Mouse (Mus musculus) hindbrain, embryonic 13.5 days (tissue): ENCODE data around the gene Akap6. TPM values are rescaled to one million over a fixed set of nuclear protein-coding genes. Genes with fewer than 3 reads are reported as not detected.

Experiments
- ATAC-seq: fragments of 200-750 bp; cut with Nextera tagmentation; 2 replicates; pipeline ENCODE4 v1.8.0; 2017; ENCODE audit warnings: moderate TSS enrichment; ENCODE audit not compliant: low FRiP score
- H3K27ac ChIP-seq: fragments of 300-500 bp; sonication (generic); 2 replicates; pipeline ENCODE4 v1.5.1; 2015; ENCODE audit warnings: inconsistent platforms, mild to moderate bottlenecking, moderate library complexity
- H3K27me3 ChIP-seq: fragments of 300-500 bp; sonication (generic); 2 replicates; pipeline ENCODE4 v1.6.1; 2015; ENCODE audit warnings: mild to moderate bottlenecking, inconsistent platforms
- H3K36me3 ChIP-seq: fragments of 300-500 bp; sonication (generic); 2 replicates; pipeline ENCODE4 v1.6.1; 2015; ENCODE audit warnings: mild to moderate bottlenecking, inconsistent platforms
- H3K4me1 ChIP-seq: fragments of 300-500 bp; sonication (generic); replicated peaks from 2 replicates; pipeline ENCODE4 v1.6.1; 2015; ENCODE audit warnings: inconsistent platforms
- H3K4me2 ChIP-seq: fragments of 300-500 bp; sonication (generic); 2 replicates; pipeline ENCODE4 v1.6.1; 2015; ENCODE audit warnings: inconsistent platforms, mild to moderate bottlenecking, moderate library complexity
- H3K4me3 ChIP-seq: fragments of 300-500 bp; sonication (generic); 2 replicates; pipeline ENCODE4 v1.5.1; 2015; ENCODE audit warnings: mild to moderate bottlenecking, inconsistent platforms
- H3K9ac ChIP-seq: fragments of 300-500 bp; sonication (generic); 2 replicates; pipeline ENCODE4 v1.6.1; 2015; ENCODE audit warnings: mild to moderate bottlenecking, inconsistent platforms
- H3K9me3 ChIP-seq: fragments of 300-500 bp; sonication (generic); 2 replicates; pipeline ENCODE4 v1.6.1; 2016; ENCODE audit warnings: inconsistent platforms
- WGBS: fragments of 180-500 bp; shearing (Covaris S2); methylation state at CpG from one replicate; pipeline ENCODE4 v1.1.7; 2015; 5-methylcytosine and 5-hydroxymethylcytosine counted together
- polyA plus RNA-seq: library from polyadenylated mRNA; unstranded; fragments of >200 nt; fragmentation: Nextera tagmentation; extraction: Ambion mirVana; gene quantifications from 2 replicates; pipeline ENCODE4 v1.2.1, GENCODE M21; 2015

Gene Akap6
- polyA plus RNA-seq, 1 experiment from 2014 or later, result 31.3 TPM

GRCm38 (mm10) chr12:53033404-53033913 lies 334.3 kb downstream of the Akap6 start:
- H3K4me1 ChIP-seq, result peaks cover 18% of the 10 kb centered on the region
- H3K4me3 ChIP-seq, result no peak overlapping the region
- WGBS, result 7% methylated on average over 14 of the region's 14 CpGs
- ATAC-seq, result peak; percentile 81; the same call in 1 of the 2 replicates
- H3K36me3 ChIP-seq, result no peaks in the 10 kb centered on the region
- peak overlapping the region; percentile 33 for H3K4me2 ChIP-seq
- no peaks in the 10 kb centered on the region for H3K9me3 ChIP-seq
- H3K27me3 ChIP-seq, result no peaks in the 10 kb centered on the region
- H3K27ac ChIP-seq, result peak overlapping the region; percentile 85
- no peak overlapping the region for H3K9ac ChIP-seq

GRCm38 (mm10) chr12:53040634-53041033 lies 341.5 kb downstream of the Akap6 start:
- no peak overlapping the region for H3K4me2 ChIP-seq
- no peaks in the 10 kb centered on the region for H3K9me3 ChIP-seq
- no peak overlapping the region for H3K27ac ChIP-seq
- no peak overlapping the region for H3K9ac ChIP-seq
- H3K4me1 ChIP-seq, result no peaks in the 10 kb centered on the region
- no peaks in the 10 kb centered on the region for H3K27me3 ChIP-seq
- no peaks in the 10 kb centered on the region for H3K36me3 ChIP-seq
- H3K4me3 ChIP-seq, result no peak overlapping the region
- WGBS, result 90% methylated on average over 5 of the region's 5 CpGs
- ATAC-seq, result no peak

- Histone ChIP-seq H3K36me3 (no peaks in the 10 kb centered on the region), H3K27ac (no peak overlapping the region), H3K4me2 (no peak overlapping the region), H3K9ac (no peak overlapping the region), H3K4me1 (no peaks in the 10 kb centered on the region), H3K4me3 (no peak overlapping the region), H3K9me3 (no peaks in the 10 kb centered on the region), H3K27me3 (no peaks in the 10 kb centered on the region)
- ATAC-seq, result no peak
- 25% methylated on average over 5 of the region's 5 CpGs for WGBS
Observed at GRCm38 (mm10) chr12:53042739-53043138, 343.6 kb downstream of the Akap6 start.

- Histone ChIP-seq H3K27ac (no peak overlapping the region), H3K27me3 (no peaks in the 10 kb centered on the region), H3K4me2 (no peak overlapping the region), H3K9ac (no peak overlapping the region), H3K4me3 (no peak overlapping the region), H3K9me3 (no peaks in the 10 kb centered on the region), H3K4me1 (peaks cover 29% of the 10 kb centered on the region), H3K36me3 (no peaks in the 10 kb centered on the region)
- ATAC-seq, result no peak
- WGBS, result 91% methylated on average over 7 of the region's 7 CpGs
Observed at GRCm38 (mm10) chr12:53057606-53058005, 358.4 kb downstream of the Akap6 start.

GRCm38 (mm10) chr12:53060903-53061302 lies 361.7 kb downstream of the Akap6 start:
- H3K36me3 ChIP-seq, result no peaks in the 10 kb centered on the region
- no peak overlapping the region for H3K4me2 ChIP-seq
- no peak for ATAC-seq
- no peak overlapping the region for H3K9ac ChIP-seq
- no peak overlapping the region for H3K4me3 ChIP-seq
- WGBS, result 31% methylated on average over 6 of the region's 6 CpGs
- no peaks in the 10 kb centered on the region for H3K9me3 ChIP-seq
- peaks cover 50% of the 10 kb centered on the region for H3K4me1 ChIP-seq
- H3K27me3 ChIP-seq, result no peaks in the 10 kb centered on the region
- H3K27ac ChIP-seq, result peak overlapping the region; percentile 70

- H3K36me3 ChIP-seq, result no peaks in the 10 kb centered on the region
- peak overlapping the region; percentile 11; the same call in 1 of the 2 replicates for H3K4me2 ChIP-seq
- peak overlapping the region; percentile 52; the same call in 1 of the 2 replicates for H3K27ac ChIP-seq
- H3K27me3 ChIP-seq, result no peaks in the 10 kb centered on the region
- ATAC-seq, result no peak
- H3K4me1 ChIP-seq, result peaks cover 56% of the 10 kb centered on the region
- H3K9me3 ChIP-seq, result no peaks in the 10 kb centered on the region
- WGBS, result 4% methylated on average over 7 of the region's 7 CpGs
- no peak overlapping the region for H3K9ac ChIP-seq
- no peak overlapping the region for H3K4me3 ChIP-seq
Observed at GRCm38 (mm10) chr12:53061466-53062124, 362.4 kb downstream of the Akap6 start.

GRCm38 (mm10) chr12:53063003-53063402 lies 363.8 kb downstream of the Akap6 start:
- no peaks in the 10 kb centered on the region for H3K27me3 ChIP-seq
- H3K9ac ChIP-seq, result no peak overlapping the region
- 11% methylated on average over 9 of the region's 9 CpGs for WGBS
- H3K4me2 ChIP-seq, result peak overlapping the region; percentile 13; the same call in 1 of the 2 replicates
- peak overlapping the region; percentile 71 for H3K27ac ChIP-seq
- H3K36me3 ChIP-seq, result no peaks in the 10 kb centered on the region
- H3K4me1 ChIP-seq, result peaks cover 57% of the 10 kb centered on the region
- no peaks in the 10 kb centered on the region for H3K9me3 ChIP-seq
- no peak for ATAC-seq
- H3K4me3 ChIP-seq, result no peak overlapping the region

GRCm38 (mm10) chr12:53064241-53064760 lies 365.1 kb downstream of the Akap6 start:
- Histone ChIP-seq H3K9ac (no peak overlapping the region), H3K4me1 (peaks cover 61% of the 10 kb centered on the region), H3K4me3 (no peak overlapping the region), H3K27me3 (no peaks in the 10 kb centered on the region), H3K9me3 (no peaks in the 10 kb centered on the region), H3K36me3 (no peaks in the 10 kb centered on the region), H3K27ac (peak overlapping the region; percentile 70), H3K4me2 (0 out of 2 replicates have a peak overlapping the region, but pooled peaks have one; percentile 3)
- 14% methylated on average over 4 of the region's 4 CpGs for WGBS
- ATAC-seq, result peak; percentile 53; the same call in 1 of the 2 replicates

- no peak for ATAC-seq
- Histone ChIP-seq H3K9me3 (no peaks in the 10 kb centered on the region), H3K27me3 (no peaks in the 10 kb centered on the region), H3K4me2 (0 out of 2 replicates have a peak overlapping the region, but pooled peaks have one; percentile 3), H3K27ac (peak overlapping the region; percentile 70), H3K36me3 (no peaks in the 10 kb centered on the region), H3K4me1 (peaks cover 61% of the 10 kb centered on the region), H3K4me3 (no peak overlapping the region), H3K9ac (no peak overlapping the region)
- 10% methylated on average over 11 of the region's 11 CpGs for WGBS
Observed at GRCm38 (mm10) chr12:53065031-53065785, 366.0 kb downstream of the Akap6 start.

- 0 out of 2 replicates have a peak overlapping the region, but pooled peaks have one; percentile 9 for H3K27ac ChIP-seq
- no peak for ATAC-seq
- 58% methylated on average over 9 of the region's 9 CpGs for WGBS
- H3K27me3 ChIP-seq, result no peaks in the 10 kb centered on the region
- no peak overlapping the region for H3K4me2 ChIP-seq
- H3K4me3 ChIP-seq, result no peak overlapping the region
- H3K4me1 ChIP-seq, result peaks cover 57% of the 10 kb centered on the region
- no peaks in the 10 kb centered on the region for H3K36me3 ChIP-seq
- no peaks in the 10 kb centered on the region for H3K9me3 ChIP-seq
- no peak overlapping the region for H3K9ac ChIP-seq
Observed at GRCm38 (mm10) chr12:53066321-53066720, 367.1 kb downstream of the Akap6 start.

- no peak overlapping the region for H3K4me3 ChIP-seq
- no peak overlapping the region for H3K9ac ChIP-seq
- 37% methylated on average over 5 of the region's 5 CpGs for WGBS
- H3K27ac ChIP-seq, result peak overlapping the region; percentile 18; the same call in 1 of the 2 replicates
- H3K4me2 ChIP-seq, result no peak overlapping the region
- no peak for ATAC-seq
- peaks cover 23% of the 10 kb centered on the region for H3K4me1 ChIP-seq
- H3K9me3 ChIP-seq, result no peaks in the 10 kb centered on the region
- H3K27me3 ChIP-seq, result no peaks in the 10 kb centered on the region
- peaks cover 8% of the 10 kb centered on the region for H3K36me3 ChIP-seq
Observed at GRCm38 (mm10) chr12:53070907-53071306, 371.7 kb downstream of the Akap6 start.
